Mouse (Mus musculus) midbrain, postnatal 0 days (tissue): ENCODE data around the gene Selenos. TPM values are rescaled to one million over a fixed set of nuclear protein-coding genes. Genes with fewer than 3 reads are reported as not detected.

ENCODE experiments used
- ATAC-seq: fragments of 200-750 bp; cut with Nextera tagmentation; 2 replicates; pipeline ENCODE4 v1.8.0; 2017; ENCODE audit warnings: moderate number of reproducible peaks, mild to moderate bottlenecking, moderate TSS enrichment, moderate library complexity; ENCODE audit not compliant: low FRiP score
- DNase-seq: peaks from one replicate; pipeline ENCODE4 v3.0.0-alpha.2; 2015; ENCODE audit warnings: low spot score
- H3K27ac ChIP-seq: fragments of 300-500 bp; sonication (generic); 2 replicates; pipeline ENCODE4 v1.5.1; 2014; ENCODE audit warnings: low read depth, mild to moderate bottlenecking, low read length, mixed read lengths
- H3K27me3 ChIP-seq: fragments of 300-500 bp; sonication (generic); 2 replicates; pipeline ENCODE4 v1.6.1; 2014; ENCODE audit warnings: low read length, control low read depth, mixed read lengths; ENCODE audit not compliant: insufficient read depth
- H3K36me3 ChIP-seq: fragments of 300-500 bp; sonication (generic); 2 replicates; pipeline ENCODE4 v1.6.1; 2014; ENCODE audit warnings: low read length, control low read depth, mixed read lengths; ENCODE audit not compliant: insufficient read depth
- H3K4me1 ChIP-seq: fragments of 300-500 bp; sonication (generic); 2 replicates; pipeline ENCODE4 v1.6.1; 2014; ENCODE audit warnings: mild to moderate bottlenecking, control low read depth, antibody characterized with exemption, low read length, mixed read lengths; ENCODE audit not compliant: insufficient read depth
- H3K4me2 ChIP-seq: fragments of 300-500 bp; sonication (generic); 2 replicates; pipeline ENCODE4 v1.6.1; 2014; ENCODE audit warnings: low read depth, mild to moderate bottlenecking, low read length, mixed read lengths; ENCODE audit not compliant: poor library complexity, severe bottlenecking
- H3K4me3 ChIP-seq: fragments of 300-500 bp; sonication (generic); 2 replicates; pipeline ENCODE4 v1.5.1; 2014; ENCODE audit warnings: low read depth, mild to moderate bottlenecking, low read length, moderate library complexity
- H3K9ac ChIP-seq: fragments of 300-500 bp; sonication (generic); replicated peaks from 2 replicates; pipeline ENCODE4 v1.6.1; 2014; ENCODE audit warnings: mild to moderate bottlenecking, low read length, moderate library complexity, mixed read lengths; ENCODE audit not compliant: poor library complexity, severe bottlenecking
- H3K9me3 ChIP-seq: fragments of 300-500 bp; sonication (generic); 2 replicates; pipeline ENCODE4 v1.6.1; 2016; ENCODE audit warnings: low read length, control low read depth
- CTCF ChIP-seq: IDR thresholded peaks from 2 replicates; pipeline ENCODE4 v1.5.1; 2016; ENCODE audit warnings: antibody characterized with exemption, mild to moderate bottlenecking
- WGBS: fragments of 180-500 bp; shearing (Covaris S2); extraction: QIAGEN DNeasy Blood & Tissue Kit; methylation state at CpG from one replicate; pipeline ENCODE4 v1.1.7; 2014; 5-methylcytosine and 5-hydroxymethylcytosine counted together
- polyA plus RNA-seq: library from polyadenylated mRNA; unstranded; fragments of >200 nt; fragmentation: Nextera tagmentation; extraction: Ambion mirVana; gene quantifications from 2 replicates; pipeline ENCODE4 v1.2.1, GENCODE M21; 2015
- total RNA-seq: library from RNA; depleted of rRNA; stranded (reverse); fragments of >200 nt; gene quantifications from 2 replicates; pipeline ENCODE4 v1.2.3, GENCODE M21; 2014

The Selenos gene
- total and polyA plus RNA-seq, 2 experiments from 2014 or later: 24.1 to 125 TPM

DNA sequence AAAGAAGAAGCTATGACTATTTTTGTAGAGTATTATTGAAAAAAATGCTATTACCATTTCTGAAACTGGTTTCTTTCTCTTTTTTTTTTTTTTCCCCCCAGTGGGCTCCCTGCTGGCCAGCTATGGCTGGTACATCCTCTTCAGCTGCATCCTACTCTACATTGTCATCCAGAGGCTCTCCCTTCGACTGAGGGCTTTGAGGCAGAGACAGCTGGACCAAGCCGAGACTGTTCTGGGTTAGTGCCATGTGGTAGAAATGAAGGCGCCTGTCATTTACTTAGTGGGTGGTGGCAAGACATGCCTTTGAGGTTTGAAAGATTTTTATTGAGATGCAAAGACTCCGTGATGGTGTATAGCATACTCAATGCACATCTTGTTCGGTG, 773 bp downstream of the Selenos start:
- H3K9ac ChIP-seq: peak overlapping the region; percentile 78; the same call in 1 of the 2 replicates
- peak overlapping the region; percentile 76 for H3K4me2 ChIP-seq
- peaks cover 27% of the 10 kb centered on the region; the same call in 1 of the 2 replicates for H3K36me3 ChIP-seq
- DNase-seq (peak; percentile 21), ATAC-seq (no peak)
- WGBS: 26% methylated on average over 5 of the region's 5 CpGs
- no peaks in the 10 kb centered on the region for H3K9me3 ChIP-seq
- H3K4me3 ChIP-seq: peak overlapping the region; percentile 82
- H3K4me1 ChIP-seq: peaks cover 7% of the 10 kb centered on the region; the same call in 1 of the 2 replicates
- H3K27me3 ChIP-seq: no peaks in the 10 kb centered on the region
- H3K27ac ChIP-seq: peak overlapping the region; percentile 77
- peak; percentile 49 for TF ChIP-seq CTCF

DNA sequence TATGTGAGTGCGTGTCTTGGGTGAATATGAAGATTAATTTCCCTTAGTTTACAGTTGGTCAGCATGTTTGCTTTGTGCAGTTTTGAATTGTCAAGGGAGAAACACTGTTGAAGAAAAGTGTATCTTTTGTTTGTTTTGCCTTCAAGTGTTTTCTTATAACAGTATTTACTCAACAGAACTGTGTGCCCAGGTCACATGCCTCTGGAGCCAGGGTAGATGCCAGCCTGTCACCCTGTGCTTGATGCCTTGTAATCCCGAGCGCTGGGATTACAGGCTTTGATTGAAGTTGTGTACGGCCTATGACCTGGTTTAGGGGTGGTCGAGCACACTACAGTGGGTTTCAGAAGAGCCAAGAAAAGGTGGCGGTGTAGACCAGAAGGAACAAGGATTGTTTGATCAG, 4.3 kb downstream of the Selenos start:
- Histone ChIP-seq H3K27ac (no peak overlapping the region), H3K9me3 (no peaks in the 10 kb centered on the region), H3K4me1 (peaks cover 7% of the 10 kb centered on the region; the same call in 1 of the 2 replicates), H3K4me2 (no peak overlapping the region), H3K9ac (no peak overlapping the region), H3K4me3 (no peak overlapping the region), H3K36me3 (peaks cover 40% of the 10 kb centered on the region), H3K27me3 (no peaks in the 10 kb centered on the region)
- no peak for TF ChIP-seq CTCF
- no peak for ATAC-seq
- DNase-seq: no peak
- WGBS: 85% methylated on average over 6 of the region's 6 CpGs

DNA sequence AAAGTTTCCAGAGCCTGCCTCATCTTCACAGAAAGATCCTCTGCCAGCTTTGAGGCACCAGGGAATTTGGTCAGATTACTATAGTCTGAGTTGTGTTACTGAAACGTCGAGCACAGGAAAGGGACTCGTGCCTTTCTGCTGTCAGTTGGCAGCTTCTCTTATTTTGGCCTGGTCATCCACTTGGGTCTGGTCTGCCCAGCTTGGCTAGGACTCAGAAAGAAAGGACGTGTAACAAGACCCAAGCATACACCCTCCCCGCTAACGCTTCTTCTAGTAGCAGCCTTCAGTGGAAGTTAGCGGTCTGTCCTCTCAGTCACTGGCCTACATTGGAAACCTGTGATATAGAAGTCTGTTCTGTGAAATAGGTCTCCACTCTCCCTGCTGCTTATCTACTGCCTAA, 5.1 kb downstream of the Selenos start:
- no peaks in the 10 kb centered on the region for H3K27me3 ChIP-seq
- TF ChIP-seq CTCF: no peak
- no peak overlapping the region for H3K27ac ChIP-seq
- DNase-seq (no peak), ATAC-seq (no peak)
- peaks cover 7% of the 10 kb centered on the region; the same call in 1 of the 2 replicates for H3K4me1 ChIP-seq
- WGBS: 83% methylated on average over 7 of the region's 7 CpGs
- H3K36me3 ChIP-seq: peaks cover 46% of the 10 kb centered on the region
- H3K4me3 ChIP-seq: no peak overlapping the region
- H3K9me3 ChIP-seq: no peaks in the 10 kb centered on the region
- H3K4me2 ChIP-seq: no peak overlapping the region
- H3K9ac ChIP-seq: no peak overlapping the region

DNA sequence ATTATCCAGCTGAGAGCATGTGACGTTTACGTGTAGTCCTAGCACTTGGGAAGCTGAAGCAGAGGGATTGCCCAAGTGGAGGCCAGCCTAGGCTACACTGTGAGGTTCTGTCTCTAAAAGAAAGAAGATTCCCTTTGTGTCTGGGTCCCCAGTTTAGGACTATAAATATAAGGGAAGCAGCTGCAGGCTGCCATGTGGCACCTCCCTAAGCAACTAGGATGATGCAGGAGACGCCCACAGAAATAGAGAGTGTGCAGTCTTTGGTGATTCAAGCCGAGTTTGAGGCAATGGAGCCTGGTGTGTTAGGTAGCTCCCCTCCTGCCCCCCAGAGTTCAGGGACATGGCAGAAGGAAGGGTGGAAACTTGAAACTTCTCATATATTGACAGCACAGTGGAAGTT, 8.2 kb downstream of the Selenos start:
- H3K9me3 ChIP-seq: no peaks in the 10 kb centered on the region
- peaks cover 60% of the 10 kb centered on the region for H3K36me3 ChIP-seq
- H3K9ac ChIP-seq: no peak overlapping the region
- no peaks in the 10 kb centered on the region for H3K27me3 ChIP-seq
- DNase-seq (no peak), ATAC-seq (no peak)
- no peak overlapping the region for H3K27ac ChIP-seq
- H3K4me2 ChIP-seq: no peak overlapping the region
- no peak for TF ChIP-seq CTCF
- no peak overlapping the region for H3K4me3 ChIP-seq
- H3K4me1 ChIP-seq: no peaks in the 10 kb centered on the region
- 93% methylated on average over 4 of the region's 4 CpGs for WGBS

DNA sequence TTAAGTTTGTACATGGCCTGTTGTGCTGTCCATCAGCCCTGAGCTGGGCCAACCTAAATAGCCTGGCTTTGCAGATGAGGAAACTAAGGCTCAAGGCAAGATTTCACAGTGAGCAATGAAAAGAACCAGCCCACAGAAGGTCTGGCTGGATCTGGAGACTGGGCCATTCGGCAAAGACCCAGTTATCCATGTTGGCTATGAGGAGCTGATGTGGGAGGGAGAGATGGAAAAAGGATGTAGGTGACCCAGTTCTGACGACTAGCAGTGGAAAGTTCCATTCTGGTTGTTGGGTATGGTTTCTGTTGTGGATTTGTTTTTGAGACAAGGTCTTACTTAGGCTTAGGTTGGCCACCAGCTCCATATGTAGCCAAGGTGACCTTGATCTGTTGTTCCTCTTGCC, 8.6 kb downstream of the Selenos start:
- H3K36me3 ChIP-seq: peaks cover 60% of the 10 kb centered on the region
- no peak overlapping the region for H3K4me3 ChIP-seq
- H3K27me3 ChIP-seq: no peaks in the 10 kb centered on the region
- ATAC-seq (no peak), DNase-seq (no peak)
- H3K9ac ChIP-seq: no peak overlapping the region
- no peaks in the 10 kb centered on the region for H3K9me3 ChIP-seq
- WGBS: 92% methylated on average over 2 of the region's 2 CpGs
- no peak for TF ChIP-seq CTCF
- H3K4me2 ChIP-seq: no peak overlapping the region
- H3K27ac ChIP-seq: no peak overlapping the region
- H3K4me1 ChIP-seq: no peaks in the 10 kb centered on the region

DNA sequence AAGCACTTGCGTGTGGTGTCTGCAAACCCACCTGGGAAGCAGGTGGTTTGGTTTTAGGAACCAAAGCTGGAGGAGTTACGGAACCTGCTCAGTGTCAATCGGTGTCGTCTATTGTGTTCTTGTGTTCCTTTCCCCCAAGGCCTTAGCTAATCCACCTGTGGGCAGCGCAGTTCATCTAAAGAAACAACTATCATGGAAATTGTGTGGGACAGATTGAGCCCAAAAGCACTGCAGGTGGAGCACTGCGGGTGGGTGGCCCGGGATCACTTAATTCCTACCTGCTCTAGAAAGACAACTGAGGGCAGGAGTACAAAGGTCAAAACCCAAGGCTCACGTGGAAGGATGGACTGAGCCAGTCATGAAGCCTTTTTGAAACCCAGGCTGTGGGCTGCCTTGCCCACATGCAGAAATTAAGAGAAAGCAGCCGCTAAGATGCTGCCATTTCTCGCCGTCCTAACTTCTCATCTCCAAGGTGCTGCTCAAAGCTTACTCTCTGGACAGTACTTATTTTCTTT, 11.3 kb downstream of the Selenos start:
- no peak for DNase-seq
- WGBS: 85% methylated on average over 11 of the region's 11 CpGs
- Histone ChIP-seq H3K27ac (no peak overlapping the region), H3K9ac (no peak overlapping the region), H3K27me3 (no peaks in the 10 kb centered on the region), H3K4me3 (no peak overlapping the region), H3K4me2 (no peak overlapping the region), H3K4me1 (no peaks in the 10 kb centered on the region), H3K36me3 (peaks cover 45% of the 10 kb centered on the region), H3K9me3 (no peaks in the 10 kb centered on the region)
- no peak for TF ChIP-seq CTCF
- no peak for ATAC-seq
